Mouse (Mus musculus) C2C12 (cell line): ENCODE measurements around the gene Itpkc. TPM values are rescaled to one million over a fixed set of nuclear protein-coding genes. Genes with fewer than 3 reads are reported as not detected.

ENCODE experiments used
- H3K27me3 ChIP-seq: one replicate; pipeline ENCODE4 v1.6.1; 2011; ENCODE audit not compliant: control insufficient read depth, insufficient read depth, insufficient read length
- H3K36me3 ChIP-seq: one replicate; pipeline ENCODE4 v1.6.1; 2011; ENCODE audit not compliant: control insufficient read depth, insufficient read depth
- H3K4me3 ChIP-seq: one replicate; pipeline ENCODE4 v1.5.1; 2011; ENCODE audit warnings: mild to moderate bottlenecking, control low read depth; ENCODE audit not compliant: poor library complexity, insufficient read depth, severe bottlenecking
- H3K79me2 ChIP-seq: one replicate; pipeline ENCODE4 v1.6.1; 2011; ENCODE audit not compliant: control insufficient read depth, insufficient read depth
- H3K79me3 ChIP-seq: one replicate; pipeline ENCODE4 v1.6.1; 2011; ENCODE audit warnings: low read depth, control low read depth
- H3ac ChIP-seq: one replicate; pipeline ENCODE3; 2011; ENCODE audit warnings: low read depth; ENCODE audit not compliant: control insufficient read depth, insufficient read length
- CEBPB ChIP-seq: IDR thresholded peaks from one replicate; pipeline ENCODE4 v1.6.1; 2011; ENCODE audit warnings: low read depth, mild to moderate bottlenecking, control low read depth, moderate library complexity
- CTCF ChIP-seq: IDR thresholded peaks from one replicate; pipeline ENCODE4 v1.5.1; 2011; ENCODE audit not compliant: control insufficient read depth, insufficient read depth, insufficient read length
- FOSL1 ChIP-seq: IDR thresholded peaks from one replicate; pipeline ENCODE4 v1.8.0; 2011; ENCODE audit warnings: mild to moderate bottlenecking, low read length; ENCODE audit not compliant: poor library complexity, insufficient read depth, severe bottlenecking
- MAX ChIP-seq: IDR thresholded peaks from one replicate; pipeline ENCODE4 v1.6.1; 2011; ENCODE audit warnings: mild to moderate bottlenecking, control low read depth
- MYOD1 ChIP-seq: IDR thresholded peaks from one replicate; pipeline ENCODE4 v1.6.1; 2011; ENCODE audit warnings: low read depth; ENCODE audit not compliant: control insufficient read depth, insufficient read length
- MYOG ChIP-seq: IDR thresholded peaks from one replicate; pipeline ENCODE4 v1.6.1; 2011; ENCODE audit not compliant: control insufficient read depth, insufficient read length; ENCODE audit errors: extremely low read depth
- USF1 ChIP-seq: IDR thresholded peaks from one replicate; pipeline ENCODE4 v1.6.1; 2011; ENCODE audit warnings: low read depth, mild to moderate bottlenecking, control low read depth, moderate library complexity
- polyA plus RNA-seq: library from polyadenylated mRNA; unstranded; fragments of >200 nt; fragmentation: generic; extraction: Trizol; gene quantifications from one replicate; pipeline ENCODE4 v1.2.1, GENCODE M21; 2012; ENCODE audit warnings: missing spikeins

Gene Itpkc
- polyA plus RNA-seq, 1 experiment: 5.7 TPM

- Histone ChIP-seq H3K79me3 (no peaks in the 10 kb centered on the region), H3K27me3 (no peaks in the 10 kb centered on the region), H3K4me3 (peak overlapping the region; percentile 46), H3ac (peak overlapping the region; percentile 54), H3K79me2 (peaks cover 5% of the 10 kb centered on the region), H3K36me3 (no peaks in the 10 kb centered on the region)
- TF ChIP-seq MYOD1: no peak
- TF ChIP-seq USF1: no peak
- TF ChIP-seq CEBPB: no peak
Measured at GRCm38 (mm10) chr7:27259271-27259721, 30.8 kb upstream of the Itpkc start.

GRCm38 (mm10) chr7:27258205-27258899 is 29.9 kb upstream of the Itpkc start, which contains the start of gene Numbl:
Gene Numbl, plus strand, starts transcription at chr7:27258433.
- Histone ChIP-seq H3ac (peak within 1 kb of the TSS; percentile 54), H3K79me2 (peaks cover 5% of the 10 kb centered on the region), H3K36me3 (no peaks in the 10 kb centered on the region), H3K27me3 (no peaks in the 10 kb centered on the region), H3K79me3 (no peaks in the 10 kb centered on the region), H3K4me3 (peak within 1 kb of the TSS; percentile 46)
- TF ChIP-seq MYOD1 (no peak), CTCF (no peak), USF1 (no peak), MYOG (no peak), CEBPB (no peak), MAX (no peak), FOSL1 (no peak)

DNA sequence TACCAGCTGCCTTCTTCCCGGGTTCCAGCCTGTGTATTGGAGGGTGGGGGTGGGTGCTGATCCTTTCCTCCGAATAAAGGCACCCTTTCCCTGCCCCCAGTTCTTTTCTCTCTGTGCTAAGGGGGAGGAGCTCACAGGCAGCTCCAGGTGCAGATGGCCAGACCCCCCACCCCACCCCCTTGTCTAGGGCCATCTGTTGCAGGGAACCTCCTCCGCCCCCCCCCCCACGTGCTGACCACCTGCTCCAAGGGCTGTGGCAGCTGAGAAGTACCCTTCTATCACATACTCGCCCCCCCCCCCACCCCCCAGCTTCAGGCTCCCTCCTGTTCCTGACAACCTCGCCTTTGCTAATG is 29.4 kb upstream of the Itpkc start:
- Histone ChIP-seq H3K27me3 (no peaks in the 10 kb centered on the region), H3ac (peak overlapping the region; percentile 13), H3K79me2 (peaks cover 5% of the 10 kb centered on the region), H3K79me3 (no peaks in the 10 kb centered on the region), H3K4me3 (no peak overlapping the region), H3K36me3 (no peaks in the 10 kb centered on the region)
- TF ChIP-seq FOSL1: no peak
- no peak for TF ChIP-seq MYOD1
- no peak for TF ChIP-seq USF1
- no peak for TF ChIP-seq CEBPB
- TF ChIP-seq CTCF: no peak
- no peak for TF ChIP-seq MYOG
- no peak for TF ChIP-seq MAX

GRCm38 (mm10) chr7:27257046-27257851 is 28.8 kb upstream of the Itpkc start:
- TF ChIP-seq USF1 (peak; percentile 48), MYOD1 (peak; percentile 19), FOSL1 (no peak), CEBPB (no peak)
- Histone ChIP-seq H3K79me3 (no peaks in the 10 kb centered on the region), H3ac (peak overlapping the region; percentile 13), H3K4me3 (peak overlapping the region; percentile 11), H3K27me3 (no peaks in the 10 kb centered on the region), H3K79me2 (peaks cover 5% of the 10 kb centered on the region), H3K36me3 (no peaks in the 10 kb centered on the region)

- H3K27me3 ChIP-seq: no peaks in the 10 kb centered on the region
- H3K4me3 ChIP-seq: no peak overlapping the region
- peaks cover 5% of the 10 kb centered on the region for H3K79me2 ChIP-seq
- no peaks in the 10 kb centered on the region for H3K36me3 ChIP-seq
- H3K79me3 ChIP-seq: no peaks in the 10 kb centered on the region
- no peak overlapping the region for H3ac ChIP-seq
- TF ChIP-seq CTCF (no peak), FOSL1 (no peak), USF1 (no peak), CEBPB (no peak), MYOG (no peak), MAX (no peak), MYOD1 (no peak)
Measured at GRCm38 (mm10) chr7:27255721-27256120, 27.3 kb upstream of the Itpkc start.

GRCm38 (mm10) chr7:27251946-27252345 is 23.5 kb upstream of the Itpkc start:
- H3K79me3 ChIP-seq: no peaks in the 10 kb centered on the region
- no peak overlapping the region for H3ac ChIP-seq
- no peaks in the 10 kb centered on the region for H3K36me3 ChIP-seq
- TF ChIP-seq CEBPB (peak; percentile 80), FOSL1 (no peak), MYOD1 (no peak)
- H3K4me3 ChIP-seq: no peak overlapping the region
- no peaks in the 10 kb centered on the region for H3K27me3 ChIP-seq
- no peaks in the 10 kb centered on the region for H3K79me2 ChIP-seq
